Mouse (Mus musculus) kidney, embryonic 16.5 days (tissue): ENCODE results near the gene Ccdc169. TPM values are rescaled to one million over a fixed set of nuclear protein-coding genes. Genes with fewer than 3 reads are reported as not detected.

ENCODE experiments used
- ATAC-seq: fragments of 200-750 bp; cut with Nextera tagmentation; 2 replicates; pipeline ENCODE4 v1.8.0; 2017; ENCODE audit warnings: moderate TSS enrichment; ENCODE audit not compliant: low FRiP score, low TSS enrichment
- H3K27ac ChIP-seq: fragments of 300-500 bp; sonication (generic); 2 replicates; pipeline ENCODE4 v1.5.1; 2014; ENCODE audit warnings: low read length
- H3K27me3 ChIP-seq: fragments of 300-500 bp; sonication (generic); 2 replicates; pipeline ENCODE4 v1.6.1; 2014; ENCODE audit warnings: low read length, control low read depth, mixed read lengths; ENCODE audit not compliant: insufficient read depth
- H3K36me3 ChIP-seq: fragments of 300-500 bp; sonication (generic); 2 replicates; pipeline ENCODE4 v1.6.1; 2014; ENCODE audit warnings: low read length, control low read depth, mixed read lengths; ENCODE audit not compliant: insufficient read depth
- H3K4me1 ChIP-seq: fragments of 300-500 bp; sonication (generic); 2 replicates; pipeline ENCODE4 v1.6.1; 2014; ENCODE audit warnings: low read length, control low read depth, mixed read lengths; ENCODE audit not compliant: insufficient read depth
- H3K4me2 ChIP-seq: fragments of 300-500 bp; sonication (generic); replicated peaks from 2 replicates; pipeline ENCODE4 v1.6.1; 2014; ENCODE audit warnings: low read depth, low read length
- H3K4me3 ChIP-seq: fragments of 300-500 bp; sonication (generic); 2 replicates; pipeline ENCODE4 v1.5.1; 2014; ENCODE audit warnings: mild to moderate bottlenecking, low read length
- H3K9ac ChIP-seq: fragments of 300-500 bp; sonication (generic); replicated peaks from 2 replicates; pipeline ENCODE4 v1.6.1; 2014; ENCODE audit warnings: low read length
- H3K9me3 ChIP-seq: fragments of 300-500 bp; sonication (generic); 2 replicates; pipeline ENCODE4 v1.6.1; 2016; ENCODE audit warnings: low read length, control low read depth
- WGBS: fragments of 180-500 bp; shearing (Covaris S2); extraction: QIAGEN DNeasy Blood & Tissue Kit; methylation state at CpG from one replicate; pipeline ENCODE4 v1.1.7; 2014; 5-methylcytosine and 5-hydroxymethylcytosine counted together
- polyA plus RNA-seq: library from polyadenylated mRNA; unstranded; fragments of >200 nt; fragmentation: Nextera tagmentation; extraction: Ambion mirVana; gene quantifications from 2 replicates; pipeline ENCODE4 v1.2.1, GENCODE M21; 2015

The Ccdc169 gene
- polyA plus RNA-seq, 1 experiment from 2014 or later, result not detected

DNA sequence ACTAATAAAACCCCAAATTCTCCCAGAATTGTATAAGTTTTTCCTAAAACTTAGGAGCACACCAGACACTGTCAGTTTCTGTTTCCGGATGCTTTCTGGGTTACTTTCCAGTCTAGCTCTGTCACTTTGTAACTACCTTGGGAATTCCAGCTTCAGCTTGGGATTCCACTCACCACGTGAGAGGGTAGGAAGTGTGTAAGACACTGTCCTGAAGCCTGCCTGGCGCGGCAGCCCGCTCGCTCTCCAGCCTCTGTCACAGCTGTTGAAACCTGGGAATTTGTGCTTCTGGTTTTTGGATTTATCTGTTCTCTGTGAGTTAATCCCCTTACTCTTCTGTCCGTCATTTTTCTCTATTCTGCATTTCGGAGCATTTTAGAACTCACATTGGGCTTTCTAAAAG, 21.1 kb upstream of the Ccdc169 start:
- no peak for ATAC-seq
- Histone ChIP-seq H3K27ac (no peak overlapping the region), H3K4me2 (no peak overlapping the region), H3K27me3 (no peaks in the 10 kb centered on the region), H3K4me1 (peaks cover 19% of the 10 kb centered on the region), H3K9me3 (no peaks in the 10 kb centered on the region), H3K9ac (no peak overlapping the region), H3K4me3 (no peak overlapping the region), H3K36me3 (peaks cover 34% of the 10 kb centered on the region)
- 89% methylated on average over 8 of the region's 8 CpGs for WGBS

GRCm38 (mm10) chr3:55119275-55119898, 17.8 kb upstream of the Ccdc169 start:
- H3K9me3 ChIP-seq, result no peaks in the 10 kb centered on the region
- no peaks in the 10 kb centered on the region for H3K27me3 ChIP-seq
- no peak overlapping the region for H3K27ac ChIP-seq
- no peak for ATAC-seq
- peaks cover 5% of the 10 kb centered on the region for H3K4me1 ChIP-seq
- H3K4me3 ChIP-seq, result no peak overlapping the region
- H3K4me2 ChIP-seq, result no peak overlapping the region
- WGBS, result 94% methylated on average over 6 of the region's 6 CpGs
- H3K9ac ChIP-seq, result no peak overlapping the region
- peaks cover 64% of the 10 kb centered on the region for H3K36me3 ChIP-seq

DNA sequence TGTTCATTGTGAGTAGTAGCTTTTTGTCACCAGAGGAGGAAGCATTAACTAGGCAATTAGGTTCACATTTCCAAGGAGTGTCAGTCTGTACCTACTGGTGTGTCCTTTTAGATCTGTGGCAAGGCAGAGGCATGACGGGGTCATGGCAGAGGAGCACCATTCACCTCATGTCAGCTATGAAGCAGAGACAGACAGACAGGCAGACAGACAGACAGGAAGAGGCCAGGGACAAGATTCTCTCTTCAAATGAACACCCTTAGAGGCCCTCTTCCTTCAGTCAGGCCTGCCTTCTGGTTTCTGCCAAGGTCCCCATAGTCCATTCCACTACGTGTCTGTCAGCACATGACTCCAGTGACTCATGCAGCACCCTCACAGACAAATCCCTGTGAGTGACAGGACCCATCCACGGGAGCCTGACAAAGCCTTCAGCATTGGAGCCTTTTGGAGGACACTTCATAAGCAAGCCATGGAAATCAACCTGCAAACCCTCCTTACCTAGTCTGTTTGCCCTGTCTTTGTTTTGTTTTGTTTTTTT, 14.7 kb upstream of the Ccdc169 start:
- no peaks in the 10 kb centered on the region for H3K4me1 ChIP-seq
- no peak overlapping the region for H3K9ac ChIP-seq
- H3K27ac ChIP-seq, result no peak overlapping the region
- WGBS, result 90% methylated on average over 3 of the region's 3 CpGs
- H3K4me3 ChIP-seq, result no peak overlapping the region
- ATAC-seq, result no peak
- no peaks in the 10 kb centered on the region for H3K27me3 ChIP-seq
- no peaks in the 10 kb centered on the region for H3K9me3 ChIP-seq
- peaks cover 76% of the 10 kb centered on the region for H3K36me3 ChIP-seq
- no peak overlapping the region for H3K4me2 ChIP-seq

DNA sequence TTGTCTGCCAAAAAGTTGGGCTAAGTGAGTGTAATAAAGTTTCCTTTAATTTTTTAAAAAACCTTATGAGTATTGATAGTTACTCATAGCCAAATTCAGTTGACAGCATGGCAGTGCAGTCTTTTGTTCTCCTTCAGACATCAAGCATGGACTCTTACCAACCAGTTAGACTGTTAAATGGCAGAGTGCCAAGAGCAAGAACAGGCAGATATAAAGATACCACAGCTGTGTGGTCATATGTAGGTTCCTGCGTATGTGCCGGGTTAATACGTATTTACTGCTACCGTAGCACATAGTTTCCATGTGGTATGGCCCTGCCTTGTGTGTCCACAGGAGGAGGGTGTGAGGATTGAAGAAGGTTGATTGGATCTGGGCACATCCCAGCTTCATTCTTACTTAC, 14.1 kb upstream of the Ccdc169 start:
- Histone ChIP-seq H3K4me2 (no peak overlapping the region), H3K36me3 (peaks cover 76% of the 10 kb centered on the region), H3K9ac (no peak overlapping the region), H3K27me3 (no peaks in the 10 kb centered on the region), H3K9me3 (no peaks in the 10 kb centered on the region), H3K4me3 (no peak overlapping the region), H3K4me1 (no peaks in the 10 kb centered on the region), H3K27ac (no peak overlapping the region)
- ATAC-seq, result no peak
- 77% methylated on average over 4 of the region's 4 CpGs for WGBS

- ATAC-seq, result no peak
- 80% methylated on average over 4 of the region's 4 CpGs for WGBS
- Histone ChIP-seq H3K27ac (no peak overlapping the region), H3K9ac (no peak overlapping the region), H3K4me2 (no peak overlapping the region), H3K36me3 (peaks cover 59% of the 10 kb centered on the region), H3K4me3 (no peak overlapping the region), H3K9me3 (no peaks in the 10 kb centered on the region), H3K4me1 (no peaks in the 10 kb centered on the region), H3K27me3 (no peaks in the 10 kb centered on the region)
Observed at GRCm38 (mm10) chr3:55129181-55129692, 7.9 kb upstream of the Ccdc169 start.

- Histone ChIP-seq H3K4me1 (no peaks in the 10 kb centered on the region), H3K27ac (no peak overlapping the region), H3K27me3 (no peaks in the 10 kb centered on the region), H3K36me3 (peaks cover 61% of the 10 kb centered on the region), H3K4me3 (no peak overlapping the region), H3K9ac (no peak overlapping the region), H3K9me3 (no peaks in the 10 kb centered on the region), H3K4me2 (no peak overlapping the region)
- ATAC-seq, result no peak
- WGBS, result 88% methylated on average over 6 of the region's 6 CpGs
Observed at GRCm38 (mm10) chr3:55131576-55132233, 5.4 kb upstream of the Ccdc169 start.

GRCm38 (mm10) chr3:55139837-55140236, 2.7 kb downstream of the Ccdc169 start:
- H3K4me3 ChIP-seq, result no peak overlapping the region
- H3K9ac ChIP-seq, result no peak overlapping the region
- H3K4me2 ChIP-seq, result no peak overlapping the region
- H3K36me3 ChIP-seq, result peaks cover 24% of the 10 kb centered on the region
- no peaks in the 10 kb centered on the region for H3K27me3 ChIP-seq
- no peak overlapping the region for H3K27ac ChIP-seq
- no peaks in the 10 kb centered on the region for H3K9me3 ChIP-seq
- 85% methylated on average over 12 of the region's 12 CpGs for WGBS
- 0 out of 2 replicates have a peak, but pooled peaks have one; percentile 31 for ATAC-seq
- no peaks in the 10 kb centered on the region for H3K4me1 ChIP-seq

DNA sequence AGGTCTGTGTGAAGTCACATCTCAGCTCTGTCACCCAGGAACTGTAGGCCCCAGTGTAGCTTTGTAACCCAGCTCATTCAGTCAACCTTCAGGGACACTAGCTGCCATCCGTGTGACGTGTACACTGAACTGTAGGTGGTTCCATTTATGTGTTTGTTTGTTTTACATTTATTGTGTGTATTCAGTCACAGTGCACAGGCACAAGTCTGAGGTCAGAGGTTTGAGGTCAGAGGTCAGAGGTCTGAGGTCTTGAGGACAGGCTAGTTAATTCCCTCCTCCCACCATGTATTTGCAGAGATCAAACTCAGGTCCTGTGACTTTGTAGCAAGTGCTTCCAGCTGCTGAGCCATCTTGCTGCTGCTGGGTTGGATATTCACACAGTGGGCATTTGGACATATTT, 4.3 kb downstream of the Ccdc169 start:
- H3K27ac ChIP-seq, result no peak overlapping the region
- no peaks in the 10 kb centered on the region for H3K9me3 ChIP-seq
- no peaks in the 10 kb centered on the region for H3K4me1 ChIP-seq
- H3K9ac ChIP-seq, result no peak overlapping the region
- 77% methylated on average over 2 of the region's 2 CpGs for WGBS
- peaks cover 13% of the 10 kb centered on the region for H3K36me3 ChIP-seq
- no peak for ATAC-seq
- no peaks in the 10 kb centered on the region for H3K27me3 ChIP-seq
- H3K4me3 ChIP-seq, result no peak overlapping the region
- no peak overlapping the region for H3K4me2 ChIP-seq

DNA sequence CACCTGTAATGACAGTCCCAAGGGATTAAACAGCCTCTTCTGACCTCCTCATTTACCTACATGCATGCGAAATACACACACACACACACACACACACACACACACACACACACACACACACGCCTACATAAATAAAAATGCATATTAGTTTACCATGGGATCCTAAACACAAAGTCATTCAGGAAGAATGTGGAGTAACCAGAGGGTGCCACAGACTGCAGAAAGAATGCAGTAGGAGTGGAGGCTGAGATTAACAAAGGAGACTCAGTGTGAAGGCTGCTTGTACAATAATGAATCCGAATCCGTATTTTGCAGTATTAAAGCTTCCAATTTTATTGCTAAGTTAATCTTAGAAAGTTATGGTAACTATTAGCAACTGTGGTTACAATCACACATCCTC, 7.8 kb downstream of the Ccdc169 start:
- Histone ChIP-seq H3K9me3 (no peaks in the 10 kb centered on the region), H3K27ac (no peak overlapping the region), H3K4me1 (no peaks in the 10 kb centered on the region), H3K27me3 (no peaks in the 10 kb centered on the region), H3K9ac (no peak overlapping the region), H3K36me3 (no peaks in the 10 kb centered on the region), H3K4me2 (no peak overlapping the region), H3K4me3 (no peak overlapping the region)
- 85% methylated on average over 4 of the region's 4 CpGs for WGBS
- ATAC-seq, result no peak

- no peaks in the 10 kb centered on the region for H3K9me3 ChIP-seq
- H3K27me3 ChIP-seq, result no peaks in the 10 kb centered on the region
- H3K4me1 ChIP-seq, result no peaks in the 10 kb centered on the region
- H3K4me3 ChIP-seq, result no peak overlapping the region
- H3K27ac ChIP-seq, result no peak overlapping the region
- WGBS, result 87% methylated on average over 6 of the region's 6 CpGs
- H3K9ac ChIP-seq, result no peak overlapping the region
- no peak overlapping the region for H3K4me2 ChIP-seq
- ATAC-seq, result no peak
- H3K36me3 ChIP-seq, result no peaks in the 10 kb centered on the region
Observed at GRCm38 (mm10) chr3:55146441-55146840, 9.3 kb downstream of the Ccdc169 start.
